Mouse (Mus musculus) left cerebral cortex, adult 8-10 months (tissue): ENCODE results near the gene Rab29. TPM values are rescaled to one million over a fixed set of nuclear protein-coding genes. Genes with fewer than 3 reads are reported as not detected.
A peak's percentile ranks its signal among the peaks of the same experiment; 100 is the strongest.
"Not testable (repeated sequence)": the region's sequence is repeated elsewhere in the genome, so short reads cannot be mapped to it uniquely, and the experiment has no call there.

Source experiments
- DNase-seq, 2 experiments: peaks; one replicate each; pipeline ENCODE4 v3.0.0; 2022; ENCODE audit warnings: low spot score in 2 of 2
- total RNA-seq, 4 experiments: library from RNA; stranded (reverse); gene quantifications; 2 replicates each; pipeline ENCODE4 v1.2.4; 2022

The Rab29 gene
- total RNA-seq, 4 experiments from 2014 or later = 4.7 to 6.7 (median 6.1) TPM

DNA sequence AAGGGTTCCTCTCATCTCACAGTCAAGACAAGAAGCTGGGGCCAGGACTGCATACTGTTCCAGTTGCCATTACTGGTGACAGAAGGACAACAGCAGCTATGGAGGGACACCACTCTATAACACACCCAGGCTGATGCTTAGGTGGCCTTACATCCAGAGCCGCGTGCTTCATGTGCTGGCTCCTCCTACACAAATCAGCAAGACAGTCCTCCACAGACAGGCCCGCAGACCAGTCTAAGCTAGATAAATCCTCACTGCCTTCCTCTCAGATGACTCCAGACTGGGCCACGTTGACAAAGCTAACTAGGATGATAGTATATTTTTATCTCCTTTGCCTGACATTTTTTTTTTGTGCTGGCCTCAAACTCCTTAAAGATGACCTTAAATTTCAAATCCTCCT is 5.2 kb upstream of the Rab29 start:
- no peak for DNase-seq

DNA sequence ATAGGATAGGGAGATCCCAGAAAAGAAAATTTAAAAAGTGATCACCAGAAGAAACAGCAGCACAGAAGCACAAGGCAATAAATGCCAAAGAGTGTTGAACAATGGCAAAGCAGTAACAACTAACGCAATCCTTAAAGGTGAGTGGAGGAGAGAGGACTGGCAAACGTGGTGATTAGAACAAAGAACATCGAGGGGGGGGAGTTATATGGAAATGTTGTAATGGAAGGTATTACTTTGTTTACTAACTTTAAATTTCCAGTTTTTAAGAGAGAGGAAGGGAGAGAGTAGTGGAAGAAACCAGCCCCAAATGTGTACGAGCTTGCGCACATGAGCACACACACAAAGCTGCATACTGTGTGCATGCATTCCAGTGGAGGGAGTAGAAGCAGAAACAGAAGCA is 1.4 kb upstream of the Rab29 start:
- DNase-seq = no peak

DNA sequence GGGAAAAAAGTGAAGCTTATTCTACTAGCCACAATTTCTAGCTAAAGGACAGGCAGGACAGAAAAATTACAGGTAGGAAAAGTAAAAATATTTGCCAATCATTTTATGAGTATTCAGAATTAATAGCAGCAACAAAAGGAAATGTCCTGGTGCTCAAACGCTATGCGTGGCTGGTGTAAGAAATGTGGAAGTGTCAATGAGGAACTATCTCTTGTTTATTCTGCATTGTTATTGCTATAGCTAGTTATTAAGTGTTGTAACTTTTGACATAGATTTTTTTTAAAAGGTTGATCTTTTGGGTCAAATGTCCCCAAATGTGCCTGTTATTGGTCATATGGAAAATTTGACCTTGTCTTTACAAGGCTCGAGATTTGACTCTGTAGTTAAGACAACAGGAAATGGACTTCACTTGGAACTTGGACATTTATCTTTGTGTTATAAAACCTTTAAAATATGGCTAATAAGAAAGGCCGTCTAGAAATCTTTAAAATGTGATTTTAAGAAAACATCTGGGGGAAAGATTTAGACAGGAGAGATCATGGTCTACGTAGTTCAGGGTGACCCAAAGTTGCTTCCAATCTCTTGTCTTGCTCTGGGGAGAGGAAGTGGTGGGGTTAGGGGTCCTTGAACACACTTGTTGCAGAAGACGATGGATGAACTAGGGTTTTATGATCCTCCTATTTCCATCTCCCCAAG is 572 bp upstream of the Rab29 start:
- DNase-seq = no peak

DNA sequence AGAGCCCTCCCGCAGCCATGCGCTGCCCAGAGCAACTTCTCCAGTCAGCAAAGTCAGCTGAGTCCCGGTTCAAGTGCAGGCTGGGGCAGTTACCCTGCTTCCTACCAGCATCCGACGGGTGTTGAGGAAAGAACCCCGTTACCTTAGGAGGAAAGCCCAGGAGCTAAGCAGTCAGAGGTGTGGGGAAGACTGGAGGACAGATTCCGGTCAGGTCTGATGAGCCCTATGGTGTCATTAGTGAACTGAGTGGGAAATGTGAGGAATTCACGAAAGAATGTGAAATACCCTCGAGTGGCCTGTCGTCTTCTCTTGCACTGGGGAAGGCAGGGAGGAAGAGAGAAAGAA is 894 bp downstream of the Rab29 start:
- DNase-seq = no peak

DNA sequence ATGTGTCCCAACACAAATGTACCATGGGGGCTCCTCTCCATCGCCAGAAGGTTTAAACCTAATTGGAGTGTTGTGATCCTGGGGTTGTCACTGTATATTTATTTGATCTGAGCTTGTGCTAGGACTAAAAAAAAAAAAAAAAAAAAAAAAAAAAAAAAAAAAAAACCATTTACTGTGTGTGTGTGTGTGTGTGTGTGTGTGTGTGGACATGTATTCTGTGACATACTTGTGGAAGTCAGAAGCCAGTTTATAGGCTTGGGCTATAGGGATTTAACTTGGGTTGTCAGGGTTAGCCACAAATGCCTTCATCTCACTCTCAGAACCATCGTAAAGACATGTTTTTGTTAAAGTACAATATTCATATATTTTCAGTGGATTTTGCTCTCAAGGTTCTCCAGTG is 2.5 kb downstream of the Rab29 start:
- no peak for DNase-seq

DNA sequence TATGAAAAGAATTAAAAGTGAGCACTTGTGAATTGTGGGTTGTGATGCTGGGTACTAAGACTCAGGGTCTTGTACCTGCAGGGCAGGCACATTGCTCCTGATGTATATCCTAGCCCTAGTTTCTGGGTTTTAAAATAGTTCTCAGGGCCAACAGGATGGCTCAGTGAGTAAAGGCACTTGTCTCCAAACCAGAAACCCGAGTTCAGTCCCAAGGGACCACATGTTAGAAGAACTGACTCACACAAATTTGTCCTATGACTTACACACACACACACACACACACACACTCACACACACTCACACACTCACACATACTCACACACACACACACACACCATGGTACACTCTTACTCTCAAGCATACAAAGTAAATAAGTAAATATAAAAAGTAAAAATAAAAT is 5.8 kb downstream of the Rab29 start:
- DNase-seq = no peak

DNA sequence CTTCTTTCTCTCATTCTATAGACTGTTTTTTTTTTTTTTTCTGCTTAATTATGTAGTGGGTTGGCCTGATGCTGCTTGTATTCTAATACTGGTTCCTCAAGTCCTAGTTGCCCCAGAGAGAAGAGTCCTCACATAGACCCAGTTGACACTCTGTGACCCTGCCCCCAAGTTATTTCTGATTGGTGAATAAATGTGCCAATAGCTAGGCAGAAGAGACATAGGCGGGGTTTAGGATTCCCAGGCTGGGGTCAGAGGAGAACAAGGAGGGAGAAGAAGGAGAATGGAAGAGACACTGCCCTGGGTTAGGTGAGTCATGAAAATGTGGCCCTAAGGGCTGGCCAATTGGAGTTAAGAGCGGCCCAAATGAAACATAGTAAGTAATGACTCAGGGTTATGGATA is 12.8 kb downstream of the Rab29 start:
- DNase-seq = no peak

DNA sequence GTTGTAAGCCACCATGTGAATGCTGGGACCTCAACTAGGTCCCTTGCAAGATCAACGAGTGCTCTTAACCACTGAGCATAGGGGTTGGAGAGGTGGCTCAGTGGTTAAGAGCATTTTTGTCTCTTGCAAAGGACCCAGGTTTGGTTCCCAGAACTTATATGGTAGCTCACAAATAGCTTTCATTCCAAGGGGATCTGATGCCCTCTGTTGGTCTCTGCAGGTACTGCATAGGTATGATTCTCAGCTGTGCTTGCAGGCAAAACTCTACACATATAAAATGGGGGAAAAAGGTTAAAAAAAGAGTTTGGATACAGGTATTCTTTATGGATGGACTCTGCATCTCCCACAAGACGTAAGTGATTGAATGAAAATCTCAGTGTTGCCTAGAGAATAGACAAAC is 15.8 kb downstream of the Rab29 start:
- DNase-seq = no peak

DNA sequence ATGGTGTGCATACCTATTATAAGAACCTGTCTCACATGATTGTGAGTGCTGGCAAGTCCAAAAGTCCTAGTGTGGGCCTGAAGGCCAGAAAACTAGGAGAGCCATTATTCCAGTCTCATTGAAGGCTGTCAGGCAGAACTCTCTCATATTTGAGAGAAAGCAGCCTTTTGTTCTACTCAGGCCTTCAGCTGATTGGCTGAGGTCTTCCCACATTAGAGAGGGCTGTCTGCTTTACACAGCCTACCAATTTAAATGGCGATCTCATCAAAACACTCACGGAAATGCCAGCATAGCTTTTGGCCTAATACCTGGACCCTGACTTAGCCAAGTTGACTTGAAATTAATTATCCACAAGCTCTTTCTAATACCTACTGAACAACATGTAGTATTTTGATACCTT is 19.1 kb downstream of the Rab29 start:
- no peak for DNase-seq

DNA sequence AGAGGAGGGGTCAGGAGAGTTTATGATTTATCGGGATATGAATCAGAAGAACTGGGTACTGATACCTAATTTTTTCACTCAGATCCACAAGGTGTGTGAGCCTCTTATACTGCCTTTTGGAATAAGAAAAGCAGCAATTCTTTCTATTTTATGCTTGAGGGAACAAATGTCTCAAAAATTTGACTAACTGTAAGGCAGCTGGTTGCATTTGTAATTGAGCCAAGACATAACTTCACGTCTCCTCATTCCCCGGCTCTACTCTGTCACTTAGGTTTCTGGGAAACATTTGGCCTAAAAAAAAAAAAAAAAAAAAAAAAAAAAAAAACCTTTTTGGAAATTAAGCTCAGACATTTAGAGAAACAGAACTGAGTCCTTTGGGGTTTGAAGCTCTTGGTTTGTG is 19.6 kb downstream of the Rab29 start:
- DNase-seq = no peak

DNA sequence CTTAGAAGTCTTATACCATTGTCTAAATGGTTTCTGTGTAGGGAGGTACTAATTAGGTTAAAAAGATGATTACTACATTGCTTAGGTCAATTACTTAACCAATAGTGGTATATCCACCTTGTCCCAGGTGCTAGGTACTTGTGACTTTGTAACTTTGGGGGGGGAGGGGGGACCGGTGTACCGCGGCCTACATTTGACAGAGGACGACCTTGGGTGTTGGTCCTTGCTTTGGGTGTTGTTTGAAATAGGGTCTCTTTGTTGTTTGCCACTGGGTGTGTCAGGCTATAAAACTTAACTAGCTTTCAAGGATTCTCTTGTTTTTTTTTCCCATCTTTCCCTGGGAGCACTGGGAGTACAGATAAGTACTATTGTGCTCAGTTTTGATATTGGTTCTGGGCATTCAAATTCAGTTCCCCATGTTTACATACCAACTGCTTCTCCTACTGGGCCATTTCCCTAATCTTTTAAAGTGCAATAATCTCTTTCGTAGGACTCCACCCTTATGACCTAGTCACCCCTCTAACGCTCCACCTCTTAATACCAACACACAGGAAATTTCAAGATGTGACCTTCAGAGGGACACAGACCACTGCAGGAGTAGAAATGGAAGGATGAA is 23.1 kb downstream of the Rab29 start:
- no peak for DNase-seq

DNA sequence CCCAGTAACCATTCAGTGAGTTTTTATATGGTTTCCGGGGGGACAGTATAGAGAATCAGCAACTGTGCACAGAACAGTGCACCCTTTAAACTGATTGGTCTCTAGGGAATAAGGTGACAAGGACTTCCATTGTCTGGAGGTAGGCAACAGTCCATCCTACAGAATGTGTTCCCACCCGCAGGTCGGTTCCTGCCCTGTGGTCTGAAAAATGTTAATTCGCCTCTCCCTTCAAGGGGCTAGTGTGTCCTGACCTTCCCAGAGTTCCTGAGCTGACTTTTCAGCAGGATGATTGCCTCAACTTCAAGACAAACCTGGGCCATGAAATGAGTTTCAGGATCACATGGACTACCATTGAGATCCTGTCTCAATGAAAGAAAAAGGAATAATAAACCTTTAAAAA is 24.4 kb downstream of the Rab29 start:
- no peak for DNase-seq

DNA sequence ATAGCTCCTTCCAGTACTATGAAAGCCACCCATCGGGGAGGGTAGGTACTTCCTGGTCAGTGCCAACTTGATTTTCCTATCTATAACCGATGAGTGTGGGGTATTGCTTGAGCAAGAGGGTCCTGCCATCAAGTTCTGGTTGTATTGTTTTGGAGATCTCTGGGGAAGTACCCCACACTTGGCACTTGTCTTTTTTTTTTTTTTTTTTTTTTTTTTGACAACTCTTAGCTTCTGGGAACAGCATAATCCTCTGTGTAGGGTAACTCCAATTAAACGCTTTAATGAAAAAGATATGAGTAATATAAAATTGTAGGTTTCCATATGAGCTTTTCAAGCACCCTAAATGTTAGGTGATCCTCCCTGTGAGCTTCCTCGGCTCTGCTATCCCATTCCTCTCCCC is 35.7 kb downstream of the Rab29 start:
- no peak for DNase-seq

DNA sequence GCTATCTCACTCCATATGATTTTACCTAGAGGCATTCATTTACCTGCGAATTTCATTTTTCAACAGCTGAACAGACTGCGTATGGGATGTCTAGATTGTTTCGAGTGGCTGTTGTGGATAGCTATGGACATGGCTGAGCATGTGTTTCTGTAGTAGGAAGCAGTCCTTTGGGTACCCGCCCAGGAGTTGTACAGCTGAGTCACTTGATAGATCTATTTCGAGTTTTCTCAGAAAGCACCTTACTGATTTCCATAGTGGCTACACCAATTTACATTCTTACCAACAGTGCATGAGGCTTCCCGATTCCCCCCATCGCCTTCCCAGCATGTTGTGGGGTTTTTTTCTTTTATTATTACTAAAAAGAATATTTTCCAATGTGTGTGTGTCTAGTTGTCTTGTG is 36.2 kb downstream of the Rab29 start:
- no peak for DNase-seq

DNA sequence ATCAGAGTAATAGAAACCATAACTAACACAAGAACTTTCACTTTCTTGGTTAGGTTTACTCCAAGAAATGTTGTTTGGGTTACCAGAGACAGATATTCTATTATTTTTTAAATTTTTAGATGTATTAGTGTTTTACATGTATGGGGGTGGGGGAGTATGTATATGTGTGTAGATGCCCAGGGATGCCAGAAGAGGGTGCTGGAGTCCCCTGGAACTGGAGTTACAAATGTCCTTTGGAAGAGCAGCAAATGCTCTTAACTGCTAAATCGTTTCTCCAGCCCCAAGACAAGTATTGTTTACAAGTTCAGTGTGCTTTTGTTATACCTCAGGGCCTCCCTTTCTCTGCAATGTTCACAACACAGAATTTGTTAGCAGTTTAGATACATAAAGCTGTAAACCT is 38.5 kb downstream of the Rab29 start:
- no peak for DNase-seq

DNA sequence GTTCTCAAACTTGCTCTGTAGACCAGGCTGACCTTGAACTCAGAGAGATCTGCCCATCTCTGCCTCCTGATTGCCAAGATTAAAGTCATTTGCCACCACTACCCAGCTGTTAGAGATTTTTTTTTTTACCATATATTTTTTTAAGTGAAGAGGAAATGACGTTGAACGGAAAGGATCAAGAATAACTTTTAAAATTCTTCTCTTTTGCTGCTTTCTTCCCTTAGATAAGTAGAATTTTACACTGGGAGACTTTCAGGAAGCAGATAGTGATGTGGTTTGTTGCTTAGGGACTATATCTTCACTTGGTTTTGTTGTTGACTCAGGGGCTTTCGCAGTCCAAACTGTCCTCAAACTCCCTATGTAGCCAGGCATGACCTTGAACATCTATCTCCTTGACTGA is 41.4 kb downstream of the Rab29 start:
- no peak for DNase-seq

DNA sequence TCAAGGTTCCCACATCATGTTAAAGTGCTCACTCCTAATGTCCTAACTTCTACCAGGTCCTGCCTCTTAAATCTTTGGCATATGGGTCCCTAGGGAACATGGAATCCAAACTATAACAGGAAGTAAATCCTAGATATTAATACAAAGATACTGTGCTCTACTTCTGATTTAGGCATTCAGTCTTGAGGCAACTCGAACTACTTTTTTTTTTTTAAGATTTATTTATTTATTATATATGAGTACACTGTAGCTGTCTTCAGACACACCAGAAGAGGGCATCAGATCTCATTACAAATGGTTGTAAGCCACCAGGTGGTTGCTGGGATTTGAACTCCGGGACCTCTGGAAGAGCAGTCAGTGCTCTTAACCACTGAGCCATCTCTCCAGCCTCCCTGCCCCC is 42.2 kb downstream of the Rab29 start:
- not testable (repeated sequence) for DNase-seq

DNA sequence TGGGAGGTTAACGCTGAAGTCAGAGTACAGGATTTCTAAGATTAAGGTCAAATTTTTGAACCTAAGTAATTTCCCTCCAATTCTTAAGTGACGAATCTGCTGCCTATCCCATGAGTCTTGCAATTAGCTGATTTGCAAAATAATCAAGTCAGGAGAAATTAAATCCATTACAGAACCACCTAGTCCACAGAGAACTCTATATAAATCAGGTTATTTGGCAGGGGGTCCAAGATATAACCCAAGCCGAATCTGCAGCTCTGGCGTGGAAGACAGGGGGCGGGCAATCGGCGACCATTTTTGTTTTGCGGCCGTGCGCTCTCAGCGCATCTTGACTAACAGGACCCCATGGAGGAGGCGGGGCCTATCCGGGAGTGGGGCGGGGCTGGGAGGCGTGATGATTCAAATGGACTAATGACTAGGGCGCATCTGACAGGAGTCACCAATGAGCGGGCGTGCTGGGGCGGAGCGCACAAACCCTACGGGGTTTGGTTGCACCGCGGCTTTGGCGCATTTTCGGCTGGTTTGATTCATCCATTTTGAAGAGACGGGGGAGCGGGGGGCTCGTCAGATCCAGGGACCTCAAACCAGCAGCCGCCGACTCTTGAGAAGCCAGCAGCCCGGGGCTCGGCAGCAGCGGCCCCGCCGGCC is 43.1 kb downstream of the Rab29 start, which contains the start of gene Nucks1:
Nucks1 (plus strand) TSS at position 534 of the 648 bp plus-strand sequence.
- peak; percentile 96 to 100 for DNase-seq

DNA sequence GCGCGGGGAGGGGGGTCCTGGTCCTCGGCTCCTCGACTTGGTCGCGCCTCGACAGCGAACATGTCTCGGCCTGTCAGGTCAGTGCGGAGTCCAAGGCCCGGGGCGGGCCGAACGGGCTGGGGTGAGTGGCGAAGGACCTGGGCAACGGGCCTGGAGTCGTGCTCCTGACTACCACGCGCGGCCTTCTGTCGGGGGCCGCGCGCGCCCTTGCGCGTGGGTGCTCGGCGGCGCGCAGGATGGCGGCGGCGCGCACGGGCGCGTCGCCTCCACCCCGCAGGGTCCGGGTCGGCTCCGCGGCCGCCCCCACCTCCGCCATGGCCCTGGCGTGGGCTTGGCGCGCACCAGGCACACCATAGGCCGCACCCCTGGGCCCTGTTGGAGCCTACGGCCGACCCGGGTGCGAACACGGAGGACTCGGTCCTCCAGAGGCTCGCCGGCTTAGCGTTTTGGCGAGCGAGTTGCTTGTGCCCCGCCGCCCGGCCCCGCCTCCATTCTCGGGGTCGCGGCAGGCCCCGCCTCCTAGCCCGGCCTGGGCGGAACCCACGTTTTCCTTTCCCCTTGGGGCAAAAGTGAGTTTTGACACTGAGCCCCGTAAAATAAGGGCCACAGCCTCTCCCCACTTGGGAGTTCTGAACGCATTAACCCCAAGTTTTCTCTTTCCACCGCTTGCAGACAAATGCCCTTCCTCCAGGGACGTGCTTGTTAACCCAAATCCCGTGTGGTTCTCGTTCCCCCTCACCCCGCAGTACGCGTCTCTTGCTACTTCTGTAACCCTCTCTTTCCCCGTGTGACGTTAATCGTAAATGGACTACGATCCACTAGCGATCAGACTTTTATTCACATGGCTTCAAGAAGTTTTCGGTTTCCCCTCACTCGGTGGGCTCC is 43.9 kb downstream of the Rab29 start:
- DNase-seq = peak; percentile 45 to 51

DNA sequence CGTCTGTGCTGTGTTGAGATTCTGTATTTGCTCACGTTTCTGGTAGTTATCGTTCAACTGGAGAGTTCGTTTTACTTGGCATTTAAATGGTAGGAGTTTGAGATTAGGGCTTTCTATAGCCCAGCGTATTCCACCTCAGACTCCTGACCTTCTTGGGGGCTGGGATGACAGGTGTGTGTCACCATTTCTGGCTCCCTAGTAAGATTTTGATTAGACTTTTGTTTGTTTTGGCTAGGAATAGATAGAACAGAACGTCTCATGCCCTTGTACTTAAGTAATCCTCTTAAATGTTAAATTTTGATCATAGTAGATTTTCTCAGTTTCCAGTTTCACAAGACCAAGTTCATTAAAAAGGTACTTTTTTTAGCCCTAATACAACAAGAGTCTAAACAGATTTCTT is 50.6 kb downstream of the Rab29 start:
- no peak for DNase-seq

DNA sequence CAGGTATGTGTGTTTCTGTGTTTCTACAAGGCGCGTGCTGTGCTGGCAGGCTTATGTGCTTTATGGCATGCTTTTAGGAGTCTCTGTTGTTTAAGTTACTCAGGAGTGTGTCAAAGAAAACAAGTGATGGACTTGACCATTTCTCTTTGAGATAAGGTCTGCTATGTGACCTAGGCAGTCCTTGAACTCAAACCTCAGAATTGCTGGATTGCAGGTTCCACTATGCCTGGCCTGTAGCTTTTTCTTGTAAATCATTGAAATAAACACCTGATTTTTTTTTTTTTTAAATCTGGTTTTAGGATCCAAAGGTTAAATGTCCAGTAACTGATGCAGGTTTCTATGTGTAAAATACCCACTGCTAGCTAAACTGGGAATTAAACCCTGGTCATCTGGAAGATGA is 52.0 kb downstream of the Rab29 start:
- no peak for DNase-seq

DNA sequence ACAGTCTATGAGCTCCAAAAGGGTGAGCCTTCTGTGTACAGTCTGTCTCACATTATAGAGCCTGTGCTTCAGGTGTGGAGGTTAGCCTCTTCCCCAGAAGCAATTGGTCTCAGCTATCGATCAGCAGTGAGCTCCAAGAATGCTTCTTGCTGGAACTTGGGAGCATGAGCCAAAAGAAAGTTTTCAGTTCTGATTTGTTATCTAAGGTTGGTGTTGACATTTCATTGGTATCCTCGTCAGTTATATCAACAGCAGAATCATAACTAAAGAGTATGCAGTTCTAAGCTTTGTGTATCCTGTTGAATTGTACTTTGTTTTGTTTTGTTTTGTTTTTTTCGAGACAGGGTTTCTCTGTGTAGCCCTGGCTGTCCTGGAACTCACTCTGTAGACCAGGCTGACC is 55.1 kb downstream of the Rab29 start:
- no peak for DNase-seq
